Comparison of ENCODE assay signal across 8 mouse cellular contexts in genomic region chr4:104367741-104368411, GRCm38 (mm10).
DNase-seq lines count a peak whose midpoint lies in the region; ATAC-seq and TF ChIP-seq lines count a peak whose summit lies in the region.

No protein-coding gene starts in this region.

- DNase-seq in right cerebral cortex, adult 2 months (ENCODE audit: low spot score in 2 of 2) = peak; percentile 47 to 49
- DNase-seq in right cerebral cortex, adult 18-20 months = no peak
- DNase-seq in kidney, postnatal 14 days = peak; percentile 13
- no peak for DNase-seq in midbrain, embryonic 14.5 days
- DNase-seq in thymus, postnatal 14 days = no peak
- no peak for DNase-seq in urinary bladder, postnatal 10 days (ENCODE audit: low spot score)

- H3K9me3 ChIP-seq in heart, embryonic 14.5 days (ENCODE audit: control insufficient read depth, low read length) = no peaks in the 10 kb centered on the region
- H3K9me3 ChIP-seq in midbrain, embryonic 14.5 days (ENCODE audit: control insufficient read depth, low read length) = no peaks in the 10 kb centered on the region

- peak overlapping the region; percentile 61 for H3K9ac ChIP-seq in heart, embryonic 14.5 days (ENCODE audit: low read length)
- peak overlapping the region; percentile 88 for H3K9ac ChIP-seq in midbrain, embryonic 14.5 days (replicated peaks; ENCODE audit: low read length)

- no peak for TF ChIP-seq CTCF in cortical plate, adult 2 months (IDR thresholded peaks at IDR 0.05; ENCODE audit: extremely low read depth, insufficient read depth, low read length)

- no peaks in the 10 kb centered on the region for H3K36me3 ChIP-seq in heart, embryonic 14.5 days (ENCODE audit: control insufficient read depth, insufficient read depth, low read length)
- no peaks in the 10 kb centered on the region for H3K36me3 ChIP-seq in midbrain, embryonic 14.5 days (ENCODE audit: control insufficient read depth, insufficient read depth, low read length)

- ATAC-seq in heart, embryonic 14.5 days (ENCODE audit: insufficient number of reproducible peaks, insufficient read depth, low FRiP score, low read depth) = no peak
- ATAC-seq in midbrain, embryonic 14.5 days (ENCODE audit: low FRiP score, low TSS enrichment) = peak; percentile 22

- TF ChIP-seq POLR2A in cortical plate, adult 2 months (IDR thresholded peaks at IDR 0.05; ENCODE audit: extremely low read depth, insufficient read depth, low read length) = no peak

- 1% methylated on average over 35 of the region's 48 CpGs for WGBS in heart, embryonic 14.5 days
- under 1% methylated on average over 48 of the region's 48 CpGs for WGBS in midbrain, embryonic 14.5 days

- peaks cover 4% of the 10 kb centered on the region for H3K4me1 ChIP-seq in cortical plate, adult 2 months (ENCODE audit: control insufficient read depth, insufficient read depth, low read length)
- peaks cover 5 to 14% of the 10 kb centered on the region in 2 experiments; a peak in 3 of 4 replicates for H3K4me1 ChIP-seq in heart, embryonic 14.5 days (ENCODE audit: control insufficient read depth in 2 of 2, insufficient read depth in 2 of 2, low read length in 2 of 2)
- H3K4me1 ChIP-seq in midbrain, embryonic 14.5 days (ENCODE audit: control insufficient read depth, insufficient read depth, low read length) = peaks cover 17% of the 10 kb centered on the region

- peaks cover 84% of the 10 kb centered on the region for H3K27me3 ChIP-seq in heart, embryonic 14.5 days (ENCODE audit: control insufficient read depth, insufficient read depth, low read length)
- no peaks in the 10 kb centered on the region for H3K27me3 ChIP-seq in midbrain, embryonic 14.5 days (ENCODE audit: control insufficient read depth, insufficient read depth, low read length)

- peak overlapping the region; percentile 61 for H3K4me3 ChIP-seq in cortical plate, adult 2 months (ENCODE audit: insufficient read depth, low read length)
- H3K4me3 ChIP-seq in heart, embryonic 14.5 days (ENCODE audit: control insufficient read depth in 1 of 2, insufficient read depth in 1 of 2, low read depth in 1 of 2, low read length in 2 of 2) = peak overlapping the region; percentile 64 to 68
- H3K4me3 ChIP-seq in midbrain, embryonic 14.5 days (replicated peaks; ENCODE audit: low read depth, low read length) = peak overlapping the region; percentile 78

- H3K4me2 ChIP-seq in heart, embryonic 14.5 days (ENCODE audit: low read length) = peak overlapping the region; percentile 99
- peak overlapping the region; percentile 80 for H3K4me2 ChIP-seq in midbrain, embryonic 14.5 days (ENCODE audit: low read length)

- no peak overlapping the region for H3K27ac ChIP-seq in cortical plate, adult 2 months (ENCODE audit: insufficient read depth, low read length)
- no peak overlapping the region for H3K27ac ChIP-seq in heart, embryonic 14.5 days (replicated peaks in 1 of 2; ENCODE audit: control insufficient read depth in 1 of 2, insufficient read depth in 1 of 2, low read depth in 2 of 2, low read length in 2 of 2)
- peak overlapping the region; percentile 94 for H3K27ac ChIP-seq in midbrain, embryonic 14.5 days (replicated peaks; ENCODE audit: low read depth, low read length)

Comparison
In these comparisons a context has a peak if more than half of its experiments do, and no peak if none do; other contexts are left out.
1. DNase-seq: peak in right cerebral cortex, adult 2 months (2 of 2) and kidney, postnatal 14 days (single experiment); none in right cerebral cortex, adult 18-20 months (single experiment), midbrain, embryonic 14.5 days (single experiment), thymus, postnatal 14 days (single experiment) and urinary bladder, postnatal 10 days (single experiment).
2. Peak in every context shown above with its lines, with median percentiles within 50 percentile points of each other: H3K4me3 ChIP-seq.